Comparison of ENCODE assay signal across 16 mouse cellular contexts in genomic region chr16:7257366-7257765, GRCm38 (mm10).
DNase-seq lines count a peak whose midpoint lies in the region; ATAC-seq lines count a peak whose summit lies in the region.
"Had no signal": no experiment of that assay in that cellular context is flagged by ENCODE, and none has a peak within 500 bp of the region (broad histone marks: within the 10 kb centered on the region; RNA-seq: fewer than 3 reads in every experiment).

No protein-coding gene starts in this region.

- intact Hi-C loops in left cerebral cortex, postnatal 25 days (cut with DNase I), result loop anchor here (5.0 kb wide), 1 partner anchor 35 kb away; no protein-coding TSS in a partner anchor

- 90% methylated on average over 4 of the region's 4 CpGs for WGBS in hindbrain, embryonic 14.5 days

- H3K27me3 ChIP-seq in hindbrain, embryonic 14.5 days (ENCODE audit: control insufficient read depth, insufficient read depth, low read length), result no peaks in the 10 kb centered on the region
- H3K27me3 ChIP-seq: megakaryocyte, embryonic 14.5 days had no signal

- no peak overlapping the region for H3K27ac ChIP-seq in hindbrain, embryonic 14.5 days
- H3K27ac ChIP-seq: hindbrain, postnatal 0 days had no signal

- no peak overlapping the region for H3K9ac ChIP-seq in hindbrain, embryonic 14.5 days

- H3K4me1 ChIP-seq in hindbrain, embryonic 14.5 days (replicated peaks; ENCODE audit: control insufficient read depth, insufficient read depth, low read length), result no peaks in the 10 kb centered on the region
- H3K4me1 ChIP-seq: megakaryocyte, embryonic 14.5 days had no signal

- no peak overlapping the region for H3K4me2 ChIP-seq in hindbrain, embryonic 14.5 days (replicated peaks)

- peak; percentile 38 for DNase-seq in layer of hippocampus, adult 9-11 months
- no peak for DNase-seq in layer of hippocampus, postnatal 14 days (ENCODE audit: low spot score in 2 of 2)
- DNase-seq in NIH3T3 (ENCODE audit: low read depth) (peak; percentile 48), liver (no peak)
- DNase-seq in brain, adult 2 months (ENCODE audit: low read depth, low spot score), result peak; percentile 89
- peak; percentile 37 to 84 for DNase-seq in left cerebral cortex, postnatal 25 days (ENCODE audit: low spot score in 2 of 2)
- DNase-seq in hindbrain, embryonic 14.5 days (ENCODE audit: low spot score), result no peak
- DNase-seq: adrenal gland, postnatal 36 days; heart, adult 11 months; heart, postnatal 4 days; kidney, adult 11 months; kidney, postnatal 10 days; lung, postnatal 14 days; thymus, adult 18-20 months had no signal

- H3K36me3 ChIP-seq in hindbrain, embryonic 14.5 days (replicated peaks; ENCODE audit: control insufficient read depth, insufficient read depth), result no peaks in the 10 kb centered on the region

- no peak overlapping the region for H3K4me3 ChIP-seq in hindbrain, embryonic 14.5 days (replicated peaks; ENCODE audit: low read length)
- H3K4me3 ChIP-seq: megakaryocyte, embryonic 14.5 days had no signal

- ATAC-seq in hindbrain, embryonic 14.5 days (ENCODE audit: low FRiP score), result no peak
- ATAC-seq: hindbrain, postnatal 0 days had no signal

- no peaks in the 10 kb centered on the region for H3K9me3 ChIP-seq in hindbrain, embryonic 14.5 days (ENCODE audit: control insufficient read depth, low read length)

Comparison
In these comparisons a context has a peak if more than half of its experiments do, and no peak if none do; other contexts are left out.
1. DNase-seq: peak in layer of hippocampus, adult 9-11 months (single experiment), NIH3T3 (single experiment), brain, adult 2 months (single experiment) and left cerebral cortex, postnatal 25 days (2 of 2); none in layer of hippocampus, postnatal 14 days (0 of 2), liver (single experiment) and hindbrain, embryonic 14.5 days (single experiment).